ENCODE assay signal across 1 mouse cellular context in genomic region chr2:94157592-94158519, GRCm38 (mm10).
A peak's percentile ranks its signal among the peaks of the same experiment; 100 is the strongest.
TF ChIP-seq lines count a peak whose summit lies in the region.

Gene Hsd17b12, minus strand, starts transcription at chr2:94157964.

TF ChIP-seq in CH12.LX, 34 proteins besides CTCF, POLR2A, EP300 and RAD21 (continued from another document):
- no peak for TF ChIP-seq MAFK (IDR thresholded peaks at IDR 0.05; ENCODE audit: insufficient replicate concordance, low read length)
- TF ChIP-seq MAX (IDR thresholded peaks at IDR 0.05; ENCODE audit: low read length), result peak; percentile 51
- no peak for TF ChIP-seq USF2 (conservative IDR thresholded peaks at IDR 0.05; ENCODE audit: low read depth, low read length)
- no peak for TF ChIP-seq ZKSCAN1 (IDR thresholded peaks at IDR 0.05; ENCODE audit: borderline replicate concordance, low read depth, low read length)
- TF ChIP-seq JUND (conservative IDR thresholded peaks at IDR 0.05; ENCODE audit: low read depth, low read length), result no peak; the same call in 1 of the 2 replicates
- peak; percentile 80; the same call in 1 of the 2 replicates for TF ChIP-seq CHD2 (IDR thresholded peaks at IDR 0.05; ENCODE audit: low read length)
- no peak for TF ChIP-seq MAZ (IDR thresholded peaks at IDR 0.05; ENCODE audit: low read depth, low read length)
- TF ChIP-seq NELFE (IDR thresholded peaks at IDR 0.05; ENCODE audit: low read depth, low read length), result peak; percentile 73
- peak; percentile 68 for TF ChIP-seq TCF12 (IDR thresholded peaks at IDR 0.05; ENCODE audit: low read depth, low read length)
- TF ChIP-seq MEF2A (IDR thresholded peaks at IDR 0.05; ENCODE audit: borderline replicate concordance, low read depth, low read length), result peak; percentile 19; the same call in 1 of the 2 replicates
